Mouse (Mus musculus) brain, embryonic 14.5 days (tissue): ENCODE measurements at regions not wholly inside any gene's neighbourhood (a gene's known extent, or its start where the extent isn't known, plus 50 kb on each side); places are given as distances from the start of the nearest gene placed in this dataset.

Experiments used
- CTCF ChIP-seq: fragments of 200-500 bp; IDR thresholded peaks from 2 replicates; pipeline ENCODE4 v1.5.1; 2012; ENCODE audit warnings: inconsistent platforms, mild to moderate bottlenecking, moderate library complexity, borderline replicate concordance; ENCODE audit not compliant: insufficient read depth, insufficient read length; ENCODE audit errors: extremely low read depth
- POLR2A ChIP-seq: fragments of 200-500 bp; IDR thresholded peaks from 2 replicates; pipeline ENCODE4 v1.6.1; 2012; ENCODE audit warnings: mild to moderate bottlenecking, inconsistent platforms, borderline replicate concordance; ENCODE audit not compliant: poor library complexity, insufficient read depth, insufficient read length, severe bottlenecking; ENCODE audit errors: extremely low read depth

GRCm38 (mm10) chr1:129207674-129208073, 65.4 kb upstream of the Thsd7b start:
- no peak for TF ChIP-seq POLR2A
- no peak for TF ChIP-seq CTCF
